ENCODE assay signal across 10 mouse cellular contexts in the genomic region with DNA sequence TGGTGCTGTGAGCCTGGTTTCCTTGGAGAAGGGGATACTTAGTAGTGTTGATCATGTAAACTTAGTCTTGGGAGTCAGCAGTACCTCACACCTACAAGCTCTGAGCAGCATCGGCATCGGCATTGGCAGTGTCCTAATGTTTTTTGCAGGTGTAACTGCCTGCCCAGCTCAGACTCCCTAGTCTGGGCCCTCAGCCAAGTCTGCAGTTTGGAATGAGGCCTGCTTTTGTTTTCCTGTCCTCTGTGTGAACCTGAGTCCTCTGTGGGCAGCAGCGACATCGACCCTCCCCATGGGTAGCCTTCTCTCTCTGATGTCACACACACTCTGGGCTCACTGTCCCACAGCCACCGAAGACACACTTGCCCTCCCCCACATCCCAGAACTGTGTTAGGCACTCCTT. TPM values are rescaled to one million over a fixed set of nuclear protein-coding genes. Genes with fewer than 3 reads are reported as not detected.
A peak's percentile ranks its signal among the peaks of the same experiment; 100 is the strongest.
DNase-seq lines count a peak whose midpoint lies in the region; ATAC-seq lines count a peak whose summit lies in the region.
"Had no signal": no experiment of that assay in that cellular context is flagged by ENCODE, and none has a peak within 500 bp of the region (broad histone marks: within the 10 kb centered on the region; RNA-seq: fewer than 3 reads in every experiment).

No protein-coding gene starts in this region.

- H3K9me3 ChIP-seq in liver, embryonic 16.5 days (replicated peaks; ENCODE audit: control insufficient read depth, low read length) = no peaks in the 10 kb centered on the region
- no peaks in the 10 kb centered on the region for H3K9me3 ChIP-seq in liver, embryonic 11.5 days (ENCODE audit: control insufficient read depth, low read length)
- peaks cover 5% of the 10 kb centered on the region; the same call in 1 of the 2 replicates for H3K9me3 ChIP-seq in embryonic facial prominence, embryonic 13.5 days
- no peaks in the 10 kb centered on the region for H3K9me3 ChIP-seq in forebrain, embryonic 15.5 days
- no peaks in the 10 kb centered on the region for H3K9me3 ChIP-seq in midbrain, embryonic 16.5 days (replicated peaks; ENCODE audit: control insufficient read depth, low read length, poor library complexity, severe bottlenecking)
- H3K9me3 ChIP-seq: G1E had no signal

- 63% methylated on average over 5 of the region's 5 CpGs for WGBS in liver, embryonic 16.5 days (ENCODE audit: insufficient replicate concordance)
- WGBS in liver, embryonic 11.5 days = 79% methylated on average over 5 of the region's 5 CpGs
- 58% methylated on average over 5 of the region's 5 CpGs for WGBS in embryonic facial prominence, embryonic 13.5 days
- WGBS in forebrain, embryonic 15.5 days = 34% methylated on average over 5 of the region's 5 CpGs
- WGBS in midbrain, embryonic 16.5 days = 63% methylated on average over 5 of the region's 5 CpGs

- DNase-seq in liver, embryonic 11.5 days (ENCODE audit: low spot score) = no peak
- peak; percentile 90 for DNase-seq in kidney, adult 18-20 months
- peak; percentile 61 to 76 for DNase-seq in lung, postnatal 4 days
- DNase-seq in T-cell, adult 2 months (ENCODE audit: low spot score) = no peak

- no peak overlapping the region for H3K27ac ChIP-seq in liver, embryonic 16.5 days (ENCODE audit: low read length)
- no peak overlapping the region for H3K27ac ChIP-seq in liver, embryonic 11.5 days (ENCODE audit: low read depth, low read length)
- no peak overlapping the region for H3K27ac ChIP-seq in embryonic facial prominence, embryonic 13.5 days
- no peak overlapping the region for H3K27ac ChIP-seq in forebrain, embryonic 15.5 days (replicated peaks)
- no peak overlapping the region for H3K27ac ChIP-seq in midbrain, embryonic 16.5 days (ENCODE audit: low read length)

- no peaks in the 10 kb centered on the region; the same call in 1 of the 2 replicates for H3K4me1 ChIP-seq in liver, embryonic 16.5 days (ENCODE audit: control insufficient read depth, low read depth, low read length)
- no peaks in the 10 kb centered on the region for H3K4me1 ChIP-seq in liver, embryonic 11.5 days (replicated peaks; ENCODE audit: control insufficient read depth, insufficient read depth, low read length)
- peaks cover 14% of the 10 kb centered on the region; the same call in 1 of the 2 replicates for H3K4me1 ChIP-seq in embryonic facial prominence, embryonic 13.5 days
- H3K4me1 ChIP-seq in forebrain, embryonic 15.5 days = peaks cover 5% of the 10 kb centered on the region; the same call in 1 of the 2 replicates
- no peaks in the 10 kb centered on the region for H3K4me1 ChIP-seq in midbrain, embryonic 16.5 days (ENCODE audit: control insufficient read depth, insufficient read depth, low read length)

- no peak overlapping the region for H3K4me3 ChIP-seq in liver, embryonic 16.5 days (ENCODE audit: low read depth, low read length)
- H3K4me3 ChIP-seq in liver, embryonic 11.5 days (ENCODE audit: low read depth, low read length) = no peak overlapping the region
- no peak overlapping the region for H3K4me3 ChIP-seq in embryonic facial prominence, embryonic 13.5 days
- no peak overlapping the region for H3K4me3 ChIP-seq in forebrain, embryonic 15.5 days
- no peak overlapping the region for H3K4me3 ChIP-seq in midbrain, embryonic 16.5 days (ENCODE audit: low read depth, low read length)

- peak; percentile 72 for ATAC-seq in liver, embryonic 16.5 days (ENCODE audit: low read depth)
- no peak for ATAC-seq in liver, embryonic 11.5 days (replicated peaks; ENCODE audit: low FRiP score)
- ATAC-seq in embryonic facial prominence, embryonic 13.5 days (ENCODE audit: insufficient number of reproducible peaks, insufficient read depth, low FRiP score, low TSS enrichment, low read depth) = peak; percentile 35; the same call in 1 of the 2 replicates
- ATAC-seq in forebrain, embryonic 15.5 days (replicated peaks) = no peak
- no peak for ATAC-seq in midbrain, embryonic 16.5 days

- H3K36me3 ChIP-seq in liver, embryonic 16.5 days (ENCODE audit: control insufficient read depth, insufficient read depth) = no peaks in the 10 kb centered on the region
- 0 out of 2 replicates have a peak, but pooled peaks cover 4% of the 10 kb centered on the region for H3K36me3 ChIP-seq in liver, embryonic 11.5 days (ENCODE audit: control insufficient read depth, insufficient read depth, low read length)
- peaks cover 23% of the 10 kb centered on the region for H3K36me3 ChIP-seq in embryonic facial prominence, embryonic 13.5 days
- H3K36me3 ChIP-seq in forebrain, embryonic 15.5 days = peaks cover 9% of the 10 kb centered on the region
- peaks cover 20% of the 10 kb centered on the region for H3K36me3 ChIP-seq in midbrain, embryonic 16.5 days (ENCODE audit: control insufficient read depth, insufficient read depth, low read length)
- H3K36me3 ChIP-seq: G1E had no signal

- no peak overlapping the region for H3K9ac ChIP-seq in liver, embryonic 16.5 days (ENCODE audit: low read depth, low read length)
- no peak overlapping the region for H3K9ac ChIP-seq in liver, embryonic 11.5 days (ENCODE audit: low read depth, low read length)
- no peak overlapping the region for H3K9ac ChIP-seq in embryonic facial prominence, embryonic 13.5 days
- H3K9ac ChIP-seq in forebrain, embryonic 15.5 days (replicated peaks) = no peak overlapping the region
- H3K9ac ChIP-seq in midbrain, embryonic 16.5 days (ENCODE audit: low read depth, low read length) = no peak overlapping the region

- no peak overlapping the region for H3K4me2 ChIP-seq in liver, embryonic 16.5 days (ENCODE audit: low read depth, low read length)
- no peak overlapping the region for H3K4me2 ChIP-seq in liver, embryonic 11.5 days
- H3K4me2 ChIP-seq in embryonic facial prominence, embryonic 13.5 days = no peak overlapping the region
- no peak overlapping the region for H3K4me2 ChIP-seq in forebrain, embryonic 15.5 days (replicated peaks)
- H3K4me2 ChIP-seq in midbrain, embryonic 16.5 days (ENCODE audit: low read length) = no peak overlapping the region

- H3K27me3 ChIP-seq in liver, embryonic 16.5 days (ENCODE audit: control insufficient read depth, insufficient read depth, low read depth, low read length) = no peaks in the 10 kb centered on the region
- H3K27me3 ChIP-seq in liver, embryonic 11.5 days (replicated peaks; ENCODE audit: control insufficient read depth, insufficient read depth, low read length) = no peaks in the 10 kb centered on the region
- H3K27me3 ChIP-seq in embryonic facial prominence, embryonic 13.5 days = no peaks in the 10 kb centered on the region
- H3K27me3 ChIP-seq in forebrain, embryonic 15.5 days = no peaks in the 10 kb centered on the region
- H3K27me3 ChIP-seq in midbrain, embryonic 16.5 days (ENCODE audit: control insufficient read depth, insufficient read depth, low read depth, low read length) = no peaks in the 10 kb centered on the region

RNA-seq across cellular contexts. Expression of a gene that starts 6.3 kb away (rescaled TPM):
- 53.4 and 57.0 TPM in 2 replicates for polyA plus RNA-seq in liver, embryonic 16.5 days (2015; fragmentation: Nextera tagmentation; extraction: Ambion mirVana)
- polyA plus RNA-seq in liver, embryonic 11.5 days (2014; fragmentation: Nextera tagmentation; extraction: Ambion mirVana) = 9.0 and 9.7 TPM in 2 replicates
- 4.5 and 5.5 TPM in 2 replicates for polyA plus RNA-seq in embryonic facial prominence, embryonic 13.5 days (2015; fragmentation: Nextera tagmentation; extraction: Ambion mirVana)
- polyA plus RNA-seq in forebrain, embryonic 15.5 days (2015; fragmentation: Nextera tagmentation; extraction: Ambion mirVana) = 3.0 and 3.4 TPM in 2 replicates
- polyA plus RNA-seq in midbrain, embryonic 16.5 days (2015; fragmentation: Nextera tagmentation; extraction: Ambion mirVana) = 5.3 and 5.7 TPM in 2 replicates
- polyA plus RNA-seq: G1E had no signal

RNA-seq across cellular contexts. Expression of a gene that starts 11.7 kb away (rescaled TPM):
- polyA plus RNA-seq in liver, embryonic 16.5 days (2015; fragmentation: Nextera tagmentation; extraction: Ambion mirVana) = 1.8 and 2.1 TPM in 2 replicates
- 4.6 and 4.9 TPM in 2 replicates for polyA plus RNA-seq in liver, embryonic 11.5 days (2014; fragmentation: Nextera tagmentation; extraction: Ambion mirVana)
- polyA plus RNA-seq in embryonic facial prominence, embryonic 13.5 days (2015; fragmentation: Nextera tagmentation; extraction: Ambion mirVana) = 10.5 and 10.8 TPM in 2 replicates
- 15.4 and 18.0 TPM in 2 replicates for polyA plus RNA-seq in forebrain, embryonic 15.5 days (2015; fragmentation: Nextera tagmentation; extraction: Ambion mirVana)
- 27.5 and 27.9 TPM in 2 replicates for polyA plus RNA-seq in midbrain, embryonic 16.5 days (2015; fragmentation: Nextera tagmentation; extraction: Ambion mirVana)
- polyA plus RNA-seq: G1E had no signal

RNA-seq across cellular contexts. Expression of a gene that starts 23.1 kb away (rescaled TPM):
- polyA plus RNA-seq in liver, embryonic 16.5 days (2015; fragmentation: Nextera tagmentation; extraction: Ambion mirVana) = not detected in 2 replicates
- polyA plus RNA-seq in liver, embryonic 11.5 days (2014; fragmentation: Nextera tagmentation; extraction: Ambion mirVana) = not detected in 2 replicates
- polyA plus RNA-seq in embryonic facial prominence, embryonic 13.5 days (2015; fragmentation: Nextera tagmentation; extraction: Ambion mirVana) = not detected in 2 replicates
- polyA plus RNA-seq in forebrain, embryonic 15.5 days (2015; fragmentation: Nextera tagmentation; extraction: Ambion mirVana) = not detected in 2 replicates
- not detected in 2 replicates for polyA plus RNA-seq in midbrain, embryonic 16.5 days (2015; fragmentation: Nextera tagmentation; extraction: Ambion mirVana)
- polyA plus RNA-seq: G1E; gonadal fat pad, adult 2 months had no signal

RNA-seq across cellular contexts. Expression of a gene that starts 27.4 kb away (rescaled TPM):
- polyA plus RNA-seq in liver, embryonic 16.5 days (2015; fragmentation: Nextera tagmentation; extraction: Ambion mirVana) = 11.7 and 14.0 TPM in 2 replicates
- polyA plus RNA-seq in liver, embryonic 11.5 days (2014; fragmentation: Nextera tagmentation; extraction: Ambion mirVana) = 20.0 and 20.1 TPM in 2 replicates
- 23.0 and 24.2 TPM in 2 replicates for polyA plus RNA-seq in embryonic facial prominence, embryonic 13.5 days (2015; fragmentation: Nextera tagmentation; extraction: Ambion mirVana)
- polyA plus RNA-seq in forebrain, embryonic 15.5 days (2015; fragmentation: Nextera tagmentation; extraction: Ambion mirVana) = 34.9 and 35.8 TPM in 2 replicates
- polyA plus RNA-seq in midbrain, embryonic 16.5 days (2015; fragmentation: Nextera tagmentation; extraction: Ambion mirVana) = 48.2 and 48.8 TPM in 2 replicates
- polyA plus RNA-seq: G1E had no signal

RNA-seq across cellular contexts. Expression of a gene that starts 27.4 kb away (rescaled TPM):
- polyA plus RNA-seq in liver, embryonic 16.5 days (2015; fragmentation: Nextera tagmentation; extraction: Ambion mirVana) = not detected in 2 replicates
- polyA plus RNA-seq in liver, embryonic 11.5 days (2014; fragmentation: Nextera tagmentation; extraction: Ambion mirVana) = not detected in 2 replicates
- polyA plus RNA-seq in embryonic facial prominence, embryonic 13.5 days (2015; fragmentation: Nextera tagmentation; extraction: Ambion mirVana) = 1.2 TPM in 1 of 2 replicates, not detected in the other
- polyA plus RNA-seq in forebrain, embryonic 15.5 days (2015; fragmentation: Nextera tagmentation; extraction: Ambion mirVana) = not detected in 2 replicates
- not detected in 2 replicates for polyA plus RNA-seq in midbrain, embryonic 16.5 days (2015; fragmentation: Nextera tagmentation; extraction: Ambion mirVana)
- polyA plus RNA-seq: G1E; gonadal fat pad, adult 2 months had no signal

Comparison
In these comparisons a context has a peak if more than half of its experiments do, and no peak if none do; other contexts are left out.
1. ATAC-seq: peak in liver, embryonic 16.5 days (single experiment) and embryonic facial prominence, embryonic 13.5 days (single experiment); none in liver, embryonic 11.5 days (single experiment), forebrain, embryonic 15.5 days (single experiment) and midbrain, embryonic 16.5 days (single experiment).
2. DNase-seq: peak in kidney, adult 18-20 months (single experiment) and lung, postnatal 4 days (2 of 2); none in liver, embryonic 11.5 days (single experiment) and T-cell, adult 2 months (single experiment).